Mouse (Mus musculus) ES-Bruce4 (cell line): Measurements from ENCODE around the gene Phldb2. TPM values are rescaled to one million over a fixed set of nuclear protein-coding genes. Genes with fewer than 3 reads are reported as not detected.
A peak's percentile ranks its signal among the peaks of the same experiment; 100 is the strongest.

Source experiments
- H3K27ac ChIP-seq: 2 replicates; pipeline ENCODE4 v1.5.1; 2012; ENCODE audit warnings: low read length, inconsistent platforms; ENCODE audit not compliant: insufficient read depth
- H3K27me3 ChIP-seq: 2 replicates; pipeline ENCODE4 v1.6.1; 2012; ENCODE audit warnings: mild to moderate bottlenecking, low read length, inconsistent platforms; ENCODE audit not compliant: control insufficient read depth, poor library complexity, insufficient read depth, severe bottlenecking
- H3K36me3 ChIP-seq: 2 replicates; pipeline ENCODE4 v1.6.1; 2012; ENCODE audit warnings: inconsistent platforms, mild to moderate bottlenecking, low read length, moderate library complexity; ENCODE audit not compliant: control insufficient read depth, poor library complexity, insufficient read depth, severe bottlenecking
- H3K4me1 ChIP-seq: one replicate; pipeline ENCODE4 v1.8.1; 2011; ENCODE audit warnings: low read length; ENCODE audit not compliant: control insufficient read depth, insufficient read depth
- H3K4me3 ChIP-seq: 2 replicates; pipeline ENCODE4 v1.5.1; 2011; ENCODE audit warnings: low read depth, mild to moderate bottlenecking, low read length
- H3K9ac ChIP-seq: 2 replicates; pipeline ENCODE4 v1.6.1; 2012; ENCODE audit warnings: low read depth, mild to moderate bottlenecking, inconsistent platforms; ENCODE audit not compliant: poor library complexity, severe bottlenecking
- H3K9me3 ChIP-seq: replicated peaks from 2 replicates; pipeline ENCODE4 v1.6.1; 2012; ENCODE audit warnings: mild to moderate bottlenecking, low read length, inconsistent platforms; ENCODE audit not compliant: control insufficient read depth, poor library complexity, insufficient read depth, severe bottlenecking
- CTCF ChIP-seq: IDR thresholded peaks from one replicate; pipeline ENCODE4 v1.8.1; 2011; ENCODE audit warnings: low read depth, low read length
- EP300 ChIP-seq: IDR thresholded peaks from 2 replicates; pipeline ENCODE4 v1.6.1; 2011; ENCODE audit warnings: low read depth, low read length; ENCODE audit not compliant: insufficient read depth
- POLR2A ChIP-seq: IDR thresholded peaks from one replicate; pipeline ENCODE4 v1.8.1; 2011; ENCODE audit warnings: low read length; ENCODE audit not compliant: insufficient read depth
- polyA plus RNA-seq: library from polyadenylated mRNA; stranded (reverse); fragments of >200 nt; gene quantifications from 2 replicates; pipeline ENCODE4 v1.2.4, GENCODE M21; 2011; ENCODE audit warnings: low read depth; ENCODE audit not compliant: missing spikeins, insufficient read depth, insufficient read length

Gene Phldb2
- polyA plus RNA-seq, 1 experiment: 60.9 TPM

DNA sequence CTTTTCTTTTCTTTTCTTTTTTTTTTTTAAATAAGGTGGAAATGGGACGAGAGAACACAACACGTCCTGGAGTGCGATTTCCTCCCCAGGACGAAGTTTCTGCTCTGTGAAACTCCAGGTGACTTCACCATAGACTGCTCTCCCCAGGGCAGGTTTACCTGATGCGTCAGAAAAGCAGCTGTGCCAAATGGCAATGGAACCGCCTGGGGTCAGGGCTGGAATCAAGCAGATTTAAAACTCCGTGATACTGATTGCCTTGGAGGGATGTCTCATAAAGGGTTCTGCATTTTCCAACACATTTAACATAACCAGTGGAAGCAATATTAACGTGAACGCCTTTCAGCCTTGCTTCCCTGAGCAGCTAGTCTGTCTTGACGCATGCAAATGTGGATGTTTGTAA, 108.5 kb downstream of the Phldb2 start:
- H3K36me3 ChIP-seq: no peaks in the 10 kb centered on the region
- H3K27ac ChIP-seq: no peak overlapping the region
- TF ChIP-seq POLR2A (no peak), EP300 (no peak), CTCF (no peak)
- H3K9ac ChIP-seq: peak overlapping the region; percentile 57
- H3K4me3 ChIP-seq: peak overlapping the region; percentile 45; the same call in 1 of the 2 replicates
- H3K9me3 ChIP-seq: no peaks in the 10 kb centered on the region
- H3K4me1 ChIP-seq: no peaks in the 10 kb centered on the region
- peaks cover 2% of the 10 kb centered on the region; the same call in 1 of the 2 replicates for H3K27me3 ChIP-seq

- Histone ChIP-seq H3K4me1 (no peaks in the 10 kb centered on the region), H3K27me3 (peaks cover 2% of the 10 kb centered on the region; the same call in 1 of the 2 replicates), H3K9me3 (no peaks in the 10 kb centered on the region), H3K36me3 (no peaks in the 10 kb centered on the region), H3K27ac (no peak overlapping the region), H3K9ac (peak overlapping the region; percentile 57), H3K4me3 (peak overlapping the region; percentile 85)
- TF ChIP-seq CTCF (peak; percentile 36), EP300 (no peak), POLR2A (no peak)
Observed at GRCm38 (mm10) chr16:45844049-45844780, 109.2 kb downstream of the Phldb2 start.

- peak overlapping the region; percentile 85 for H3K4me3 ChIP-seq
- no peaks in the 10 kb centered on the region for H3K36me3 ChIP-seq
- H3K27me3 ChIP-seq: peaks cover 2% of the 10 kb centered on the region; the same call in 1 of the 2 replicates
- H3K27ac ChIP-seq: no peak overlapping the region
- H3K9ac ChIP-seq: peak overlapping the region; percentile 57
- H3K9me3 ChIP-seq: no peaks in the 10 kb centered on the region
- H3K4me1 ChIP-seq: no peaks in the 10 kb centered on the region
- TF ChIP-seq CTCF: no peak
- no peak for TF ChIP-seq POLR2A
- TF ChIP-seq EP300: no peak
Observed at GRCm38 (mm10) chr16:45843351-45843891, 110.0 kb downstream of the Phldb2 start.

- TF ChIP-seq EP300: no peak
- TF ChIP-seq POLR2A: no peak
- TF ChIP-seq CTCF: no peak
- Histone ChIP-seq H3K4me1 (no peaks in the 10 kb centered on the region), H3K4me3 (no peak overlapping the region), H3K27me3 (peaks cover 2% of the 10 kb centered on the region; the same call in 1 of the 2 replicates), H3K9ac (no peak overlapping the region), H3K36me3 (no peaks in the 10 kb centered on the region), H3K9me3 (no peaks in the 10 kb centered on the region), H3K27ac (no peak overlapping the region)
Observed at GRCm38 (mm10) chr16:45842440-45842839, 111.0 kb downstream of the Phldb2 start.

- no peaks in the 10 kb centered on the region for H3K4me1 ChIP-seq
- no peak overlapping the region for H3K27ac ChIP-seq
- H3K36me3 ChIP-seq: no peaks in the 10 kb centered on the region
- no peak overlapping the region for H3K9ac ChIP-seq
- no peaks in the 10 kb centered on the region for H3K9me3 ChIP-seq
- H3K27me3 ChIP-seq: peaks cover 2% of the 10 kb centered on the region; the same call in 1 of the 2 replicates
- TF ChIP-seq EP300 (no peak), CTCF (no peak), POLR2A (no peak)
- H3K4me3 ChIP-seq: no peak overlapping the region
Observed at GRCm38 (mm10) chr16:45841806-45842205, 111.6 kb downstream of the Phldb2 start.

DNA sequence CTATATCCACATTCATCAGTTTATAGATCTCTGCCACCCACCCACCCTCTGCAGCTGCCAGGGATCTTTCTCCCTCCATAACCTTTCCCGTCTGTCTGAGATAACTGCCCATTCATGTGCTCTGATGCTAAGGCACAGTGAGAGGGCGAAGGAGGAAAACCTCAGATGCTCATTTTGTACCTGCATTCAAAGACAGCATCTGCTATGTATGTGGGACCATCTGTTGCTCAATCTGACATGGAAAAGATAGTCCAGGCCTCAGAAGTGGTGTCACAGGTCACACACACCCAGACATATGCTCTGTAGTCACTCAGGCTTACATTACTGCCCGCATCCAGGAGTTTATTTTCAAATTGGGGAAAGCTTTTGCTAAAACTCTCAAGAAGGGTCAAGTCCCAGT, 112.4 kb downstream of the Phldb2 start:
- Histone ChIP-seq H3K4me3 (no peak overlapping the region), H3K36me3 (no peaks in the 10 kb centered on the region), H3K27ac (no peak overlapping the region), H3K9me3 (no peaks in the 10 kb centered on the region), H3K27me3 (peaks cover 2% of the 10 kb centered on the region; the same call in 1 of the 2 replicates), H3K9ac (no peak overlapping the region), H3K4me1 (no peaks in the 10 kb centered on the region)
- TF ChIP-seq POLR2A (no peak), CTCF (no peak), EP300 (no peak)
